Mouse (Mus musculus) heart, adult 8-10 months (tissue): Measurements from ENCODE around the gene Olfr1393. TPM values are rescaled to one million over a fixed set of nuclear protein-coding genes. Genes with fewer than 3 reads are reported as not detected.
"Not testable (repeated sequence)": the region's sequence is repeated elsewhere in the genome, so short reads cannot be mapped to it uniquely, and the experiment has no call there.

Experiments
- DNase-seq: peaks from one replicate; pipeline ENCODE4 v3.0.0; 2022; ENCODE audit warnings: low spot score
- total RNA-seq, 4 experiments: library from RNA; stranded (reverse); gene quantifications; 2 replicates each; pipeline ENCODE4 v1.2.4; 2022

Olfr1393 gene
- total RNA-seq, 4 experiments from 2014 or later: 0.41 to 0.50 (median 0.43) TPM

DNA sequence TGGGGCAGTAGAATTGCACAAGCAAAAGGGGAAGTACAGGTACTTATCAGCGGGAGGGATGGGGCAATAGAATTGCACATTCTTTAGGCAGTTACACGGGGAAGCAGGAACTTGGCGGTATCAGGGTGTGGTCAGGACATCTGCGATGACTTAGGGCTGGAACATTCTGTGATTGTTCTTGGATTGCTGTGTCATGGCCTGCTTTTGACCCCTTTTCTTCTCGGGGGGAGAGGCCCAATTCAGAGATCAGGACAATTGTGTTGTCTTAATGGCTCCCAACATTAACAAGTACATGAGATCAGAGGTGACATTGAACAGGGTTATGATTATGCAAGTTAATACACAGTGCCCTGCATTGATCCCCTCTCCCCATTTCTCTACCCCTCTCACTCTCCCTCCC is 30.4 kb downstream of the Olfr1393 start:
- DNase-seq: not testable (repeated sequence)

DNA sequence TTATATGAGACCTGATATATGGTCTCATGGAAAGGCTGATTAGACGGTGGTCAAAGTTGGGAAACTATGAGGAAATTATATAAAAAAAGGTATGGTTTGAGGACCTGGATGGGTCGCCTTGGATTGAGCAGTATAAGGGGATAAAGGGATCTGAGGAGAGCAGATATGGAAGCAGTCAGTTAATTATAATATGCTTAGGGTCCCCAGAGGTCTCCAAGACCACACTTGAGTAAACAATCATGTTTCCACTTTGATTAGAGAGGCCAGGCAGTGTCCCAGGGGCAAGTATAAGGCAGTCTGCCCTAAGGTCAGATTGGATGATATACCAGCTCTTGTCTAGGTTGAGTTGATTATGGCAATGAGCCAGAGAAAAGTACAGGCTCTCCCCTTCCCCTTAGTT is 44.3 kb downstream of the Olfr1393 start, which contains the start of gene Olfr1391:
Olfr1391 (plus strand) TSS at position 301 of the 400 bp plus-strand sequence.
- no peak for DNase-seq

DNA sequence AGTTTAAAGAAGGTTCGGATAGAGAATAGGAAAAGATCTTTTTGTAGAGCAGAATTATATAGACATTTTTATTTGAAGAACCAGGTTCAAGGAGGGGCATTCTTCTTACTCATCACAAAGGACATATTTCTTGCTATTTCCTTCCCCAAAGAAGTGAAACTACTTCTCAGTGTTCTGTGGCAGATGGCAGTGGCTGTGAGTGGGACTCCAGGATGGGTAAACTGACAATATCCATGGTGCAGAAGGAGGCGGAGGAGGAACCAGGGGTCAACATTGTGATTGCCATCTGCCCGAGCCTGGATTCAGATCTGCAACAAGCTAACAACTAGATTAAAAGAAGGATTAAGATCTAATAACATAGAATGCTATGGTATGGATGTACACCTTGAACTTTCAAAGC is 48.6 kb downstream of the Olfr1393 start:
- DNase-seq: no peak

DNA sequence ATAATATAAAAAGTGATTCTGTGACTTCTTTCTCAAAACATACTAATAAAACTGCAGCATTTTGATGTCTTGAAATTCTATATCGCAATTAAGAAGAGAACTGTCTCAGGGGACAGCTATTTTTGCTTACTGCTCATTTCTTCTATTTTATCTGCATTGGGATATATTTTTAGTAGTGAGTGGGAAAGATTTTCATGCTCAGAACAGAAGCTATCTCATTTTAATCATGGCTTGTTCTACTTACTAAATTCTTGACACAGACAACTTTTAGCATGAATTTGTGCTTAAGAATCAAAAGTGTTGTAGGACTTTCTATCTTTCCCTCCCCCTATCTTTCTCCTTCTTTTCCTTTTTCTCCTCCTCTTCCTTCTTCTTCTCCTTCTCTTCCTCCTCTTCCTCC is 51.6 kb downstream of the Olfr1393 start:
- DNase-seq: no peak

Other genes with a start within 250 kb of the Olfr1393 start
- gene 9930111J21Rik2, start 227.1 kb upstream of the Olfr1393 start, total RNA-seq: 1 to 10 TPM; 4.7 to 6.0 (median 5.6) TPM
- gene Tgtp2, start 214.1 kb upstream of the Olfr1393 start, total RNA-seq: 1 to 10 TPM; 2.1 to 3.9 (median 3.1) TPM
- 1 to 10 TPM; 2.2 to 3.0 (median 2.7) TPM for gene Ifi47, start 201.7 kb upstream of the Olfr1393 start, total RNA-seq
- 1 to 10 TPM in 3 of 4 experiments, under 1 TPM in 1; 0.72 to 1.3 (median 1.1) TPM for gene Olfr1396, start 163.4 kb upstream of the Olfr1393 start, total RNA-seq
- not detected for gene Olfr1395, start 136.0 kb upstream of the Olfr1393 start, total RNA-seq
- gene Olfr1394, start 123.9 kb upstream of the Olfr1393 start, total RNA-seq: not detected
- gene Btnl9, start 91.1 kb upstream of the Olfr1393 start, total RNA-seq: 10 to 100 TPM; 22.6 to 28.5 (median 23.8) TPM
- gene Zfp62, start 75.0 kb upstream of the Olfr1393 start, total RNA-seq: 10 to 100 TPM; 25.0 to 31.7 (median 27.1) TPM
- 10 to 100 TPM; 62.4 to 80.4 (median 68.8) TPM for gene Mgat1, start 34.1 kb upstream of the Olfr1393 start, total RNA-seq
- gene Olfr1392, start 7.0 kb downstream of the Olfr1393 start, total RNA-seq: not detected
- not detected for gene Olfr10, start 26.4 kb downstream of the Olfr1393 start, total RNA-seq
- not detected for gene Olfr1391, start 44.4 kb downstream of the Olfr1393 start, total RNA-seq
- gene Olfr1390, start 56.9 kb downstream of the Olfr1393 start, total RNA-seq: not detected
- not detected for gene Olfr1389, start 144.8 kb downstream of the Olfr1393 start, total RNA-seq
- gene Olfr1388, start 158.3 kb downstream of the Olfr1393 start, total RNA-seq: under 1 TPM in 3 of 4 experiments, not detected in 1; 0.12 to 0.26 (median 0.16) TPM
- under 1 TPM in 2 of 4 experiments, not detected in 2; 0.11 to 0.19 TPM for gene Olfr1387, start 177.0 kb downstream of the Olfr1393 start, total RNA-seq
- gene Olfr1386, start 186.7 kb downstream of the Olfr1393 start, total RNA-seq: under 1 TPM in 1 of 4 experiments, not detected in 3; 0.12 TPM
- gene Olfr1385, start 210.8 kb downstream of the Olfr1393 start, total RNA-seq: not detected
- gene Olfr1384, start 228.4 kb downstream of the Olfr1393 start, total RNA-seq: under 1 TPM in 1 of 4 experiments, not detected in 3; 0.37 TPM
- gene Olfr1383, start 241.3 kb downstream of the Olfr1393 start, total RNA-seq: under 1 TPM; 0.53 to 0.79 (median 0.71) TPM
- not detected for gene Olfr1382, start 249.9 kb downstream of the Olfr1393 start, total RNA-seq